Mouse (Mus musculus): ENCODE measurements around the gene Dlg2.

Dlg2 gene

GRCm38 (mm10) chr7:92150768-92151167 is 1674.3 kb downstream of the Dlg2 start:
- no peak for DNase-seq (ENCODE audit: extremely low spot score, low read depth, low spot score)

DNA sequence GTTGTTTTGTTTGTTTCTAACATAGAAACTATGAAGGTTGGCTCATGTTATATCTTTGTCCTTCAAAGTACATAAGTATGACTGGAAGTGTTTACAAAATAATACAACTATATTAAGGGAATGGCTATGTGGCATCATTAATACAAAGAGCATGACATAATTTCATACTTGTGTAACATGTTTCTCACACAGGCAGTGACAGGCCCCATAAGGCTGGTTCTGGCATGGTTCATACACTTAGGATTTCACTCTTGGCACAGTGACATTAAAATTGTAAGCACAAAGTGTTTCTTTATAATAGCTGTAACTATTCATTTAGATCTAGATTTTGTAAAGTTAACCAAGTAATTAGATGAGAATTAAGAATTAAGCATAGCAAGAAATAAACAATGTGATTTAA is 1678.1 kb downstream of the Dlg2 start:
- no peak for DNase-seq (ENCODE audit: extremely low spot score, low read depth, low spot score)

DNA sequence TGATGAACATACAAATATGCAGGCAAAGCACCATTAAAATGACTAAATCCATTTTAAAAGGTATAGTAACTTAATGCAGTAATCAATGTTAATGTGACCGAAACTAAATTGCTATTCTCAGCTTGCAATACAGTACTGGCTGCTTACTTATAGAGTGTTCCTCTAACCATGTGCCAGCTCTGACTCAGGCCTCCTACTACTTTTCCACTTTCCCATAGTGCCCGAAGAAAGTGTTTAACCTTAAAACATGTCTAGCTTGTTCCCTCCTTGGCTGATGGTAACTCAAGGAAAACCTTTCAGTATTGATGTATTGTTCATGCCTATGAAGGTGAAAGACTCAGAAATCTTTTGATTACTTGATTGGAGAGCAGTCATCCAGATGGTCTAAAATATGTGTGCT is 1686.7 kb downstream of the Dlg2 start:
- no peak for DNase-seq (ENCODE audit: extremely low spot score, low read depth, low spot score)

DNA sequence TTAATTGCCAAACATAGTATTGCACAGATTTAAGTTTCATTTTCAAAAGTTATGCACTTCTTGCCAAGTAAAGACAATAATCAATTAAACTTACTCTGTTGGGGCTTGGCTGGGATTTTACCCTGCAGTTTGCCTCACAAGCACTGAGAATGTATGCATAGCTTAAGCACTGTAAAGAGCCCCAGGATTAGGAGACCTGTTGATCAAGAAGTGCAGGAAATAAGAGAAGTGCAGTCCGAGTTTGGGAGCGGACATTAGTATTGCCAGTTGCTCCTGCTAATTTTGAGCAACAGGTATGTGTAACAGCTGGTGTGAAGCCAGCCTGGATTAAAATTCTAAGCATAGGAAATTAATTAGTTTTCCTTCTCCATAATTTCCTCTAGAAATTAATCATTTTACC is 1687.8 kb downstream of the Dlg2 start:
- no peak for DNase-seq (ENCODE audit: extremely low spot score, low read depth, low spot score)

DNA sequence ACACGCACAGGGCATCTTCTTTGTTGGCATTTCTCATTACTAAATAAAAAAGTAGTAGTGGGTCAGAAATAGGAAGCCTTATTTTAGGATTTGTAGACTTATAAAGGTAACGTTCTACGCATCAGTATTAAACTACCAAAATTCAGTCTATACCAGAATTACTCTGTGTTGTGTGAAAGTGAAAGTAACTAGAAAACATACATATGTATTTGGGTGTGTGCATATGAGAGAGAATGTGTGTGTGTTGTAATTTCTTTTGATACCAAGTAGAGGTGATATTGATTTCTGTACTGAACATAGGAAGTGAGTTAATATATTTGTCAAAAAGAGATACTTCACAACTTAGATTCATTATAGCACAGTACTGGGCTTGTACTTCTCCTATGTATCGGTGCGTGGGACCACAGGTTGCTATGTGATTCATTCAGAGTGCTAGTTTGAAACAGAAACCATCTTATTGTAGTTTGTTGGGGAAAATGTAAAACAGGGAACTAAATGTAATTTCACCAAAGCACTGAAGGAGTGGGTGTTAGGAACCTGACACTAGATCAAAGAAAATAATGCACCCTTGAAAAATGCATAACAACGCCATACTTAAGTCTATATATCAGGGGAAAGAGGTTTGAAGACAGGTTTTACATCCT is 1688.5 kb downstream of the Dlg2 start:
- no peak for DNase-seq (ENCODE audit: extremely low spot score, low read depth, low spot score)

- DNase-seq (ENCODE audit: extremely low spot score, low read depth, low spot score), result no peak
These were observed 1703.6 kb downstream of the Dlg2 start for GRCm38 (mm10) chr7:92180029-92180428.

GRCm38 (mm10) chr7:92180591-92181587 is 1704.4 kb downstream of the Dlg2 start:
- no peak for DNase-seq (ENCODE audit: extremely low spot score, low read depth, low spot score)

- DNase-seq (ENCODE audit: extremely low spot score, low read depth, low spot score), result no peak
These were observed 1705.6 kb downstream of the Dlg2 start for GRCm38 (mm10) chr7:92181959-92182612.

GRCm38 (mm10) chr7:92184371-92185059 is 1708.0 kb downstream of the Dlg2 start:
- no peak for DNase-seq (ENCODE audit: extremely low spot score, low read depth, low spot score)

- DNase-seq (ENCODE audit: extremely low spot score, low read depth, low spot score), result no peak
These were observed 1709.9 kb downstream of the Dlg2 start for GRCm38 (mm10) chr7:92186341-92186740.

DNA sequence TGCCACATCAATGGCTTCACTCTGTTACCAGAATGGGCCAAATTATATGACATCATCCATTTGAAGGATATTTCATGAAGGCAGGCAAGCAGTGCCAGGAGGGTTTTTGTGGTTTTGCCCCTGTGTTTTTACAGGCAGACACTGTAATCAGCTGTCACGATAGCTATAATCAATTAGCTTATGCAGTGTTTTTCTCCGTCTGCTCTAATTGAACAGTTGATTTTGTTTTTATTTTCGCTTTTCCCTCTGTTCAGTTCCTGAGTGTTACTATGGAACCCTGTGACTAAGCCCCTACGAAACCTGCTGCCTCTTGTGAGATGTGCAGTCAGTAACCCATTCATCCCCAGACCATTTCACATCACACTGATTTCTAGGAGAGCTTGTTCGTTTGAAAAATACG is 1712.7 kb downstream of the Dlg2 start:
- no peak for DNase-seq (ENCODE audit: extremely low spot score, low read depth, low spot score)

DNA sequence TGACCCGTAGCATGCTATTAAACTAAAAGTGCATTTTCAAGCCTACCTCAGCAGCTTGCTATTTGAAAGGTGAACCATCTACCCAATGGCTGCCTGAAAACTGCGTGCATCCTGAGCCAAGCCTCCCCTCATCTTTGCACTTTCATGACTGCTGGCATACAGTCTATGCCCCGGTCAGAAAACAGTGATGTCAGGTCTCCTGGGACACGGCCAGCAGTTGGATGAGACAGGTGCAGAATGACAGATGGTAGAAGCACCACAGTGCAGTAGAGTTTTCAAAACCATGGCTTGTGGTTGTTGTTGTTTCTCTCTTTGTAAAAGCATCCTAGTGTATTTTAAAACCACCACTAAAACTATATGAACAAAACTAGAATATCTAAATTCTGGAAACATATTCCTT is 1719.5 kb downstream of the Dlg2 start:
- no peak for DNase-seq (ENCODE audit: extremely low spot score, low read depth, low spot score)

DNA sequence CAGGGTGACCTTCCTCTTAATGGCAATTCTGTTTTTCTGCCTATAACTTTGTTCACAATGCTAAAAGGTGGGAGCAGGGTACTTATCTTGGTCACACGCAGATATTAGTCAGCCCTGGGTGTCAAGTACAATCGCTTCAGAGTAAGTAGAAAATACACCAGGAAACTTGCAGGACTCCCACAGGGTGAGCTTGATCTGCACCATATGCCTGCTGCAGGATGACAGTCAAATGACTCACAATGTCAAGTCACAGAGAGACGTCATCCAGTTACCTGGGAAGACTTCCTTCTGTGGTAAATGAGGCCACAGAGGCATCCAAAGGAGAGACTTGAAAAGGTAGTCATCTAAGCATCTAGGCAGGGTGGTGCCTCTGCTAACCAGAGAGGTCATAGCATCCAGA is 1721.1 kb downstream of the Dlg2 start:
- DNase-seq (ENCODE audit: extremely low spot score, low read depth, low spot score), result no peak

GRCm38 (mm10) chr7:92199131-92199530 is 1722.7 kb downstream of the Dlg2 start:
- no peak for DNase-seq (ENCODE audit: extremely low spot score, low read depth, low spot score)

DNA sequence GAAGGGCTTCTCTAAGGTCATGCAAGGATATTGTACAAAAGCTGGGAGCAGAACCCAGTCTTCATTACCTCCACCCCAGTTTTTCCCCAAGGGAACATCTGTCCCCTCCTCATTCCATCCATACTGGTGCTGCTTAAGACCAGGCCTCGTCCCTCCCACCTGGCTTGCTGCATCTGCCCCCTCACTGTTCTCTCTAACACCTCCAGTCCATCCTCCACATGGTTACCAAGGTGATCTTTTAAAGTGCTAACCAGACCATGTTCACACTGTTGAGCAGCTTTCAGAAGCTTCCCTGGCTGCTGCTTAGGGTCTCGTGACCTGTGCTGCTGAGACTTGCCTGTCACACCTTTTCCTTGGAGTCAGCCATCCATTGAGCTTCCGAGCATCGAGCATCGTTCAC is 1734.2 kb downstream of the Dlg2 start:
- no peak for DNase-seq (ENCODE audit: extremely low spot score, low read depth, low spot score)

- no peak for DNase-seq (ENCODE audit: extremely low spot score, low read depth, low spot score)
These were observed 1737.3 kb downstream of the Dlg2 start for GRCm38 (mm10) chr7:92213751-92214150.

GRCm38 (mm10) chr7:92218171-92218570 is 1741.7 kb downstream of the Dlg2 start:
- no peak for DNase-seq (ENCODE audit: extremely low spot score, low read depth, low spot score)

- no peak for DNase-seq (ENCODE audit: extremely low spot score, low read depth, low spot score)
These were observed 1744.1 kb downstream of the Dlg2 start for GRCm38 (mm10) chr7:92220619-92221018.

GRCm38 (mm10) chr7:92234476-92235202 is 1758.2 kb downstream of the Dlg2 start:
- DNase-seq (ENCODE audit: extremely low spot score, low read depth, low spot score), result no peak

DNA sequence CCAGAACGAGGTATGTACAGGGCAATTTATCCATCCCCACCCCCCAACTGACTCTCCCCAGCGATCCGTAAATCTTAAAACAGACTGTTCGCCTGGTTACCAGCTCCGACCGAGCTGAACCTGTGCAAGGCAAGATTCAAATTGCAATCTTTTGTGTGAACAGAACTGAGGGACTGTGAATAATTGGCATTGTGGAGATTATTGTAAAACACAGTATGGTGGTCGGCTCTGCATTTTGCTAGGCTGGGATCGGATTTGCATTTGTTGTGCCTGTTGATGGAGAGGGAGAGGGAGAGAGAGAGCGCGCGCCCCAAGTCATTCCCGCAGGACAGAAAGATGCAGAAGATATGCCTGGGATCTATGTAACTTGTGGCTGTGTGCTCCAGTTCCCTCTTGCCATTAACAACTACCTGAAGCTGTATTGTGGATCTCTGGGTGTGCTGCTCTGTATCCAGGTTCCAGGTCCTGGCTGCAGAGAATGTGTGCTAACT is 1759.1 kb downstream of the Dlg2 start:
- no peak for DNase-seq (ENCODE audit: extremely low spot score, low read depth, low spot score)

Data from hindlimb bud, embryonic 11.5 days (tissue).